Mouse (Mus musculus) gastrocnemius, postnatal 10 days (tissue): Measurements from ENCODE around the gene Rbm3. TPM values are rescaled to one million over a fixed set of nuclear protein-coding genes. Genes with fewer than 3 reads are reported as not detected.
"Not testable (repeated sequence)": the region's sequence is repeated elsewhere in the genome, so short reads cannot be mapped to it uniquely, and the experiment has no call there.

Experiments used
- DNase-seq: peaks from one replicate; pipeline ENCODE4 v3.0.0; 2021; ENCODE audit warnings: mixed read lengths
- total RNA-seq, 2 experiments: library from RNA; stranded (reverse); gene quantifications; 2 replicates each; pipeline ENCODE4 v1.2.3; 2021

Rbm3 gene
- total RNA-seq, 2 experiments from 2014 or later, result 291 to 335 TPM

- DNase-seq, result peak; percentile 83
These were observed 13.4 kb downstream of the Rbm3 start, which contains the start of gene Wdr13 for GRCm38 (mm10) chrX:8132017-8132976. Wdr13 (minus strand) TSS chrX:8132892.

- DNase-seq, result no peak
These were observed 14.3 kb downstream of the Rbm3 start for GRCm38 (mm10) chrX:8131393-8131792.

GRCm38 (mm10) chrX:8125235-8125634, 20.4 kb downstream of the Rbm3 start:
- DNase-seq, result no peak

- no peak for DNase-seq
These were observed 21.7 kb downstream of the Rbm3 start for GRCm38 (mm10) chrX:8123821-8124470.

- no peak for DNase-seq
These were observed 28.4 kb downstream of the Rbm3 start for GRCm38 (mm10) chrX:8117264-8117663.

- DNase-seq, result no peak
These were observed 30.4 kb downstream of the Rbm3 start for GRCm38 (mm10) chrX:8115275-8115674.

GRCm38 (mm10) chrX:8105019-8105418, 40.7 kb downstream of the Rbm3 start:
- DNase-seq, result no peak

- no peak for DNase-seq
These were observed 43.4 kb downstream of the Rbm3 start for GRCm38 (mm10) chrX:8102213-8102668.

- DNase-seq, result no peak
These were observed 44.7 kb downstream of the Rbm3 start for GRCm38 (mm10) chrX:8101017-8101416.

- DNase-seq, result no peak
These were observed 46.2 kb downstream of the Rbm3 start for GRCm38 (mm10) chrX:8099435-8099834.

- DNase-seq, result peak; percentile 93
These were observed 48.9 kb downstream of the Rbm3 start for GRCm38 (mm10) chrX:8096787-8097242.

- peak; percentile 63 for DNase-seq
These were observed 49.5 kb downstream of the Rbm3 start for GRCm38 (mm10) chrX:8096068-8096786.

GRCm38 (mm10) chrX:8095546-8095945, 50.1 kb downstream of the Rbm3 start:
- no peak for DNase-seq

- not testable (repeated sequence) for DNase-seq
These were observed 54.7 kb downstream of the Rbm3 start for GRCm38 (mm10) chrX:8090954-8091347.

- no peak for DNase-seq
These were observed 55.2 kb downstream of the Rbm3 start, which contains the start of gene Was for GRCm38 (mm10) chrX:8090346-8090953. Was (minus strand) TSS chrX:8090498.

GRCm38 (mm10) chrX:8089746-8090145, 55.9 kb downstream of the Rbm3 start:
- DNase-seq, result no peak

Other genes starting within 250 kb of the Rbm3 start
- 10 to 100 TPM; 32.2 to 38.5 TPM for gene Pqbp1, start 246.6 kb downstream of the Rbm3 start, total RNA-seq
- 10 to 100 TPM; 48.2 to 51.1 TPM for gene Timm17b, start 246.5 kb downstream of the Rbm3 start, total RNA-seq
- not detected for gene Gm10491, start 238.0 kb downstream of the Rbm3 start, total RNA-seq
- not detected for gene Gm10490, start 236.3 kb downstream of the Rbm3 start, total RNA-seq
- gene Pcsk1n, start 226.1 kb downstream of the Rbm3 start, total RNA-seq, result under 1 TPM; 0.16 to 0.52 TPM
- gene Eras, start 217.3 kb downstream of the Rbm3 start, total RNA-seq, result not detected
- gene Hdac6, start 198.0 kb downstream of the Rbm3 start, total RNA-seq, result 1 to 10 TPM; 6.4 to 8.0 TPM
- gene Gata1, start 167.8 kb downstream of the Rbm3 start, total RNA-seq, result under 1 TPM; 0.12 to 0.41 TPM
- not detected for gene Glod5, start 127.4 kb downstream of the Rbm3 start, total RNA-seq
- 1 to 10 TPM; 6.4 to 8.6 TPM for gene Suv39h1, start 71.1 kb downstream of the Rbm3 start, total RNA-seq
- gene Was, start 55.4 kb downstream of the Rbm3 start, total RNA-seq, result 1 to 10 TPM; 1.3 to 1.9 TPM
- gene Wdr13, start 13.0 kb downstream of the Rbm3 start, total RNA-seq, result 10 to 100 TPM; 21.8 to 25.4 TPM
- 1 to 10 TPM; 3.5 to 3.6 TPM for gene Tbc1d25, start 30.3 kb upstream of the Rbm3 start, total RNA-seq
- gene Ebp, start 47.6 kb upstream of the Rbm3 start, total RNA-seq, result 10 to 100 TPM; 17.9 to 18.2 TPM
- 1 to 10 TPM; 3.9 to 5.1 TPM for gene Porcn, start 60.6 kb upstream of the Rbm3 start, total RNA-seq
- 10 to 100 TPM; 12.1 to 13.6 TPM for gene Ftsj1, start 106.5 kb upstream of the Rbm3 start, total RNA-seq
- under 1 TPM; 0.33 to 0.97 TPM for gene Slc38a5, start 125.3 kb upstream of the Rbm3 start, total RNA-seq
- not detected for gene Ssxb10, start 181.5 kb upstream of the Rbm3 start, total RNA-seq
- gene Ssxb9, start 221.1 kb upstream of the Rbm3 start, total RNA-seq, result not detected